Mouse (Mus musculus): ENCODE measurements around the gene Cab39l.

GRCm38 (mm10) chr14:59630096-59630495 is 189.3 kb downstream of the Cab39l start:
- TF ChIP-seq CTCF (IDR thresholded peaks at IDR 0.05) = no peak
- no peak for TF ChIP-seq POLR2A (IDR thresholded peaks at IDR 0.05; ENCODE audit: insufficient read depth, low read depth, low read length)

Measured in heart, adult 2 months (tissue).